Mouse (Mus musculus) 3T3-L1 (cell line): ENCODE data around the gene Cyp2d11.

Source experiments
- DNase-seq: peaks from one replicate; pipeline ENCODE4 v3.0.0-alpha.2; 2015; ENCODE audit warnings: low read depth, low spot score

The Cyp2d11 gene

DNA sequence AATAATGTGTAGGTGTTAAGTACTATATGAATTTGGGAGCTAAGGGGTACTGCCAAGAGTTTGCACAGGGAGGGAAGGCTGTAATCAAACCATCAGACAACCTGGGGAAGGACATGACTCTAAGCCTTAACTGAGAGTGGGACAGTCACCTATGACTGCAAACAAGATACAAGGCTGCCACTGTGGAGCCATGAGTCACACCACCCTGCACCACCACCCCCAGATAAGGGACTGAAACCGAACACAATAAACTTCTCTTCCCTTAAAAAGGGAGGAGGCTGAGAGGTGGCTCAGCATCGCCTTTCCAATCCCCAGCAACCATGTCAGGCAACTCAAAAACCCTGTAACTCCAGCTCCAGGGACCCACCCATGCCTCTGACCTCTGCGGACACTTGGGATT, 42.3 kb downstream of the Cyp2d11 start:
- no peak for DNase-seq

GRCm38 (mm10) chr15:82350349-82350748, 43.5 kb downstream of the Cyp2d11 start:
- no peak for DNase-seq

- no peak for DNase-seq
Observed at GRCm38 (mm10) chr15:82348999-82349341, 44.9 kb downstream of the Cyp2d11 start.

DNA sequence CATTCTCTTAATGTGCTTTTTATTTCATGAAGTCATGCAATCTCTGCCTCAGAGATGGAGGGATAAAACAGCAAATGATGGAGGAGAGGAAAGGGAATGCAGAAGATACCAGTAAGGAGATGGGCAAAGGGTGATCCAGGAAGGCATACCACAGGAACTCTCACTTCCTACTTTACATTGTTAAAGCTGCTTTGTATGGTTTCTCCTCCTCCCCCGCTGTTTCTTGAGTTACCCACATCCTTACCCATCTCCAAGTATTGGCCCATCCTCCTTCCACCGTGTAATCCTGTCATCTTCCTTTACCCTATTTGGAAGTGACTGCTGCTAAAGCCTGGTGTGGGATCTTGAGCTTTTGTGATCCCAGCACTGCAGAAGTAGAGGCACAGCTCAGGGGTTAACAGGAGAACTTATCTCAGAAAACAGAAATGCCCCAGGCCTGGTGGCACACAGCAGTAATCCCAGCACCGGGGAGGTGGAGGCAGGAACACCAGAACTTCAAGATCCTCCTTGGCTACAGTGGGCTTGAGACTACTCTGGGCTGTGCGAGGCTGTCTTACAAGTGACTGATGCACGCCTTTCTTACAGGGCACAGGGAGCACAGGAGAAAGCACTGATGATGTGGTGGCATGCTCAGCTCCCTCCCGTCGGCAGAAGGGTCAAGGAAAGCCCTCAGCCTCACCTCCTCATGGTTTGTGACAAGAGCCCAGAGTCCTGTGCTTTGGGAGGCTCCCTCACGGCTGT, 45.4 kb downstream of the Cyp2d11 start:
- DNase-seq, result no peak

DNA sequence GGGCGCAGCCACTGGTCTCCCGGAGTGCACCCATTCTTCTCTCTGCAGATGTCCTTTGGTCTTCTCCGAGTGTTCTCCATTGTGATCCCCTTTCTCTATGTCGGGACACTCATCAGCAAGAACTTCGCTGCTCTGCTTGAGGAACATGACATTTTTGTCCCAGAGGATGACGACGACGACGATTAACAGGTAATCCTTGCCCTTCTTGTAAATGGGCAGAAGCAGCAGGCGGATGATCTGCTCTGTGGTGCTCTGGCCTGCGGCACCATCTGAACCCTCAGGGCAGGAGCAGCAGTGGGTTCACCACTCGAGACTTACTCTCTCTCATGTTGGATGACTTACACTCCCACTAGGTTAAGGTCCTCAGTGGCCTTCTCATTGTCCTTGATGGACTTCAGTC, 46.0 kb downstream of the Cyp2d11 start:
- DNase-seq, result no peak

DNA sequence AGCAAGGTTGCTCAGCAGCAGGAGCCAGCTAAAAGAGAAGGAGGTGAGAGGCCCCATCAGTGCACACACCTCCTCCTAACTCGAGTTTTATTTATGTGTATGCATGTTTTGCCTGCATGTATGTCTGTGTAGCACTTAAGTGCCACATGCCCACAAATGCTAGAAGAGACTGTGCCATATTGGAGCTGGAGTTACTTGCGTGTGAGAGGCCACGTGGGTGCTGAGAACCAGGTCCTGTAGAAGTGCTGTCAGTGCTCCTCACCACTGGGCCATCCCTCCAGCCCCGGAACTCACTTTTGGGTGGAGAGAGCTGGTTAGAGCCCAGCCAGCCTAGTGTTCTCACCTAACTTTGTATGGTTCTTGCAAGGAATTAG, 46.5 kb downstream of the Cyp2d11 start:
- no peak for DNase-seq

DNA sequence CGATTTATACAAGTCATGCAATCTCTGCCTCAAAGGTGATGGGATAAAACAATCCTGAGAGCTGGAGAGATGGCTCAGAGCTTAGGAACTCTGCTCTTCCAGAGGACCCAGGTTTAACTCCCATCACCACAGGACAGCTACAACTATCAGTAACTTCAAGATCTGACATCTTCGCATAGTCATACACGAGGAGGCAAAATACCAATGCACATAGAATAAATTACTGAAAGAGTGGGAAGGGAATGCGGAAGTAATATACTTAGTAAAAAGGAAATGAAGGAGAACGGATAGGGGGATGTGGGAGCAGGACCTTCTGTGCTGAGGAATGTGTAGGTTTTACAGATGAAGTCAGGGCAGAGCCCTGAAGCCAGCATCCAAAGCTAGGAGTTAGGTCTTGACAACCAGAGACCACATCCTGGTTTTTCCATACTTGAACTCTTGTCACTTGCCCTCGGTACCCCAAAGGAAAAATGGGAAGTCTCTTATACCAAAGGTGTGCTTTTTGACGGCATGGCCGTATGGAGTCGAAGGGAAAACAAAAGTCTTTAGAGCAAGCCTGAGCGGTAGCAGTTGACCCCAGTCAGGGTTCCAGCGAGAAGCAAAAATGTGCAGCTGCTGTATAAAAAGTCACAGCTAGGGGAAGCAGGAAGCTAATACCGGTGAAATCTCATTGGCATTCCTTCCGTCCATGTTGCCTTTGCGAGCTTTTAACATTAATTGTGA, 47.1 kb downstream of the Cyp2d11 start:
- DNase-seq, result peak; percentile 50

GRCm38 (mm10) chr15:82345820-82346470, 47.9 kb downstream of the Cyp2d11 start:
- peak; percentile 99 for DNase-seq

DNA sequence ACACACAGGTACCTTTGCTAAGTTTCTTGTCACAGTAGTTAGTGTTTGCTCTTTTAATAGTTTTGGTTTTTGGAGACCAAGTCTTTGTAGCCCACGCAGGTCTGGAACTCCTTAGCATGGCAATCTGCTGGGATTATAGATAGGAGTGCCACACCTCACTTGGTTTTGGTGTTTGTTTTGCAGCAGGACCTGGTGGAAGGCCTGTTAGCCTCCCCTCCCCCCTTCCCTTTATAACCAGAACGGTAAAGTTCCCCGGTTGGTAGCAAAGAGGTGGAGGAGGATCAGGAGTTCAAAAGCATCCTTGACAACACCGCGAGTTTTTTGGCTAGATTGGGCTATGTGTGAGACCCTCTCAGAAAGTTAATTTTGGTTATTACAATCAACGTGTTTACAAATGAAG, 48.9 kb downstream of the Cyp2d11 start:
- no peak for DNase-seq

DNA sequence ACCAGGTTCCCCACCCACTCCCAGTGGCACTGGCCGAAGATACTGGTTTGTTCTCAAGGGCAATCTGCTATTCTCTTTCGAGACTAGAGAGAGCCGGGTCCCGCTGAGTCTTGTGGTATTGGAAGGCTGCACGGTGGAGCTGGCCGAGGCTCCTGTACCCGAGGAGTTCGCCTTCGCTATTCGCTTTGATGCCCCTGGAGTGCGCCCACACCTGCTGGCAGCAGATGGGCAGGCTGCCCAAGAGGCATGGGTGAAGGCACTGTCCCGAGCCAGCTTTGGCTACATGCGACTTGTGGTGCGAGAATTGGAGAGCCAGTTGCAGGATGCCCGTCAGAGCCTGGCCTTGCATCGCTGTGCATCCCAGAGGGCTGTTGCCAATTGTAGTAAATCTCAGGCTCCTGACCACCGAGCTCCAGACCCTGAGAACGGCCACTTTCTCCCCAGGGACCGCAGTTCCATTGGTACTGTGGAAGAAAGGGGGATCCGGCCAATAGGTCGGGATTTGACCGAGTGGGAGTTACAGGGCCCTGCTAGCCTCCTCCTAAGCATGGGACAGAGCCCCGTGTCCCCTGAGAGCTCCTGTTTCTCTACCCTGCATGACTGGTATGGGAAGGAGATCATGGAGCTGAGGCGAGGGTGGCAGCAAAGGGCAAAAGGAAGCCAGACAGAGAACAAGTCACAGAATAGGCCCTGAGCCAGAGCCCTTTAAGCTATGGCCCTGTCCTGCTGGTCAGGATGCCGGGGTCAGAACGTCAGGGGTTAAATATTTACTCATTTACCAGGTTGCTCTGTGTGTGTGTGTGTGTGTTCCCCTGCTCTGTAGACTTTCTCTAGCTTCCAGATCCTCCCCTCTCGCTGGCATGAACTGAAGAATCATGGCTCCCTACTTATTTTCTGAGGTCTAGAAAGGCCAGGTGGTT, 50.2 kb downstream of the Cyp2d11 start:
- DNase-seq, result no peak

GRCm38 (mm10) chr15:82342543-82342935, 51.3 kb downstream of the Cyp2d11 start:
- no peak for DNase-seq

DNA sequence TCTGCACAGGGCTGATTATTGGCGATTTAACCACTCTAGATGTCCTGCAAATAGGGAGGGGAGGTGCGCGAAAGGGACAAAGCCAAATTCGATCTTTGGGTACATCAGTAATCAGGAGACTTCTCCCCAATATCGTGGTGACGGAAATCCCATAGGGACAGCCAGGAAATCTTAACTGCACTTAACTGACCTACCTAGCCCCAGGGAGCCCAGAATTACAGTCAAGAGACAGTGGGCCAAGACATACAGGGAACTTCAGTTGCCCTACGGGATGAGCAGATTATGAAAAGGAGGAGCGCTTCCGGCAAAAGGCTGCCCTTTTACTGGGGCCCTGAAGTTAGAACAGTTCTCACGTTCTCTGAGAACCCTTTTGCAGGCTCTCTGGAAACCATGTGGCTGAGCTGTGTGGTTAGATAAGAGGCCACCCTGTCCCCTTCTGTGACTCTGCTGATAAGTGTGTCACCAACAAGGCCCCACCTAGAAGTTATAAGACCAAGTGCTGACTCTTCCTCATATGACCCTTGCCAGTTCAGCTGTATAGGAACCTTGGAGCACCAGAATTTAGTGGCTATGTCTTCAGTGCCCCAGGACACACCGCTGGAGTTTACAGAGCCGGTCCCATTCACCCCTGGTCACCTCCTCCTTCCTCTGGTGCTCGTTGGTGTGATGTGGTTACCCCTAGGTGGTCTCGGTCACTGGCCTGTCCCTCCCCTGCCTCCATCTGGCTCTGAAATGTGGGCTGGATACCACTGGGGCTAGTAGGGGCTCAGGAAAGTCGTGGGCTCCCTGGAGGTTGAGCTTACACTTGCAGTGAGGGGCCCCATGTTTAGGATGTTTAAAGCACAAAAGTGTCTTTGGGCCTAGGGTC, 51.9 kb downstream of the Cyp2d11 start:
- DNase-seq, result no peak

GRCm38 (mm10) chr15:82341036-82341501, 52.8 kb downstream of the Cyp2d11 start:
- peak; percentile 41 for DNase-seq

DNA sequence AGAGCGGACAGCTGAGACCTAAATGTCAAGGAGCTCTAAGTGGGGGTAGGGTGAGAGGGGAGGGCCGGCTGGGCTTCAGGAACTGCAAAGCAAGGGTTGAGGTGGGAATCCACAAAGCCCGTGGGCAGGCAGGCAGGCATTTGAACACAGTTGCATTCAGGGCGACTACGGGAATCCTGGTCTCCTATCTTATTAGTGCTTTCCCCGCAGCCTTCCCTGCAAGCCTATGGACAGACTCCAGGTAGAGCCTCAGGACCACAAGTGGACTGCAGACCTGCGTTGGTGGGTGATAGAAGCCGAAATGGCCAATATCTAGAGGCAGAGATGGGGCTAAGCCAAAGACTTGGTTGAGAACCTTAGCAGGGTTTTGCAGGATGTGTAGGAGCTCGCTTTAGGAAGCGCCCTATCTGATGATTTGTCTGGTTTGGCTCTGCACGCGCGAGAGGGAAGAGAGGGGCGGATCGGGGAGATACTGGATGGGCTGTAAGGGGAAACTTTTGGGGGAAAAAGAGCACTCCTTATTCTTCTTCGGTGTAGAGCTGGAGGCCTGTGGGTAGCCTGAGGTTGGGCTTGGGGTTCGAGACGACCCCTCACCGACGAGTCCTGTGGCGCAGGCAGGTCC, 53.3 kb downstream of the Cyp2d11 start:
- peak; percentile 14 for DNase-seq

DNA sequence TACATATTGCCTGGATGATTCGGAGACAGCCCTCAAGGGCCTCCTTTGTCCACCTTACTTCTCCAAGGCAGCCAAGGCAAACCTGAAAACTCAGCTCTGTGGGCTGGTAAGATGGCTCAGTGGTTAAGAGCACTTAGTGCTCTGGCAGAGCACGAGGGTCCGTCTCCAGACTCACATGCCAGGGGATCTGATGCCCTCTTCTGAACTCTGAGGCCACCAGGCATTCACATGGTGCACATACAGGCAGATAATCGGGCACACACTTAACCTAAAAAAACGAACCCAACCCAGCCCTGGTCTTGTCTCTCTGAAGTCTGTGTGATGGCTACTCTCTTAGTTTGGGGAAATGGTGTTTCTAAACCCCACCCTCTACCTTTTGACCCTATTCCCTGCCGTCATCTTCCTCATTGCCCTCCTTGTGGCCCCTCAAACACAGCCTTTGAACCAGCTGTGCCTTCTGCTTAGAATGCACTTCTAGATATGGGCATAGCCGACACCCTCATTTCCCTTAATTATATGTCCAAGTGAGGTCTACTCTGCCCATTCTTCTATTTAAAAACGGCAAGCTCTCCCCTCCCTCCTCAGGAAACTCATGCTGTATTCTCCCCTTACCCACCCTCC, 54.1 kb downstream of the Cyp2d11 start:
- DNase-seq, result no peak
